Mouse (Mus musculus) neural tube, embryonic 11.5 days (tissue): Measurements from ENCODE around the gene H2-T23. TPM values are rescaled to one million over a fixed set of nuclear protein-coding genes. Genes with fewer than 3 reads are reported as not detected.
"Not testable (repeated sequence)": the region's sequence is repeated elsewhere in the genome, so short reads cannot be mapped to it uniquely, and the experiment has no call there.

Experiments
- ATAC-seq: fragments of 200-750 bp; cut with Nextera tagmentation; 2 replicates; pipeline ENCODE4 v1.8.0; 2017; ENCODE audit warnings: moderate number of reproducible peaks, mild to moderate bottlenecking, moderate TSS enrichment, moderate library complexity; ENCODE audit not compliant: insufficient read depth, low FRiP score, low TSS enrichment
- DNase-seq: peaks from one replicate; pipeline ENCODE4 v3.0.0-alpha.2; 2015; ENCODE audit warnings: low spot score
- H3K27ac ChIP-seq: fragments of 300-500 bp; sonication (generic); 2 replicates; pipeline ENCODE4 v1.5.1; 2014; ENCODE audit warnings: low read depth, mild to moderate bottlenecking, low read length
- H3K27me3 ChIP-seq: fragments of 300-500 bp; sonication (generic); 2 replicates; pipeline ENCODE4 v1.6.1; 2014; ENCODE audit warnings: mild to moderate bottlenecking, low read length, mixed read lengths; ENCODE audit not compliant: control insufficient read depth, insufficient read depth
- H3K36me3 ChIP-seq: fragments of 300-500 bp; sonication (generic); 2 replicates; pipeline ENCODE4 v1.6.1; 2014; ENCODE audit warnings: mild to moderate bottlenecking, low read length, moderate library complexity, mixed read lengths; ENCODE audit not compliant: control insufficient read depth, insufficient read depth
- H3K4me1 ChIP-seq: fragments of 300-500 bp; sonication (generic); 2 replicates; pipeline ENCODE4 v1.6.1; 2014; ENCODE audit warnings: low read length, mixed read lengths; ENCODE audit not compliant: control insufficient read depth, insufficient read depth
- H3K4me2 ChIP-seq: fragments of 300-500 bp; sonication (generic); 2 replicates; pipeline ENCODE4 v1.6.1; 2014; ENCODE audit warnings: low read depth, mild to moderate bottlenecking, moderate library complexity
- H3K4me3 ChIP-seq: fragments of 300-500 bp; sonication (generic); 2 replicates; pipeline ENCODE4 v1.5.1; 2014; ENCODE audit warnings: low read depth, low read length
- H3K9ac ChIP-seq: fragments of 300-500 bp; sonication (generic); 2 replicates; pipeline ENCODE4 v1.6.1; 2014; ENCODE audit warnings: mild to moderate bottlenecking, low read length
- H3K9me3 ChIP-seq: fragments of 300-500 bp; sonication (generic); 2 replicates; pipeline ENCODE4 v1.6.1; 2016; ENCODE audit warnings: low read length; ENCODE audit not compliant: control insufficient read depth
- WGBS: fragments of 180-500 bp; shearing (Covaris S2); extraction: QIAGEN DNeasy Blood & Tissue Kit; methylation state at CpG from one replicate; pipeline ENCODE4 v1.1.7; 2014; 5-methylcytosine and 5-hydroxymethylcytosine counted together
- polyA plus RNA-seq: library from polyadenylated mRNA; unstranded; fragments of >200 nt; fragmentation: Nextera tagmentation; extraction: Ambion mirVana; gene quantifications from 2 replicates; pipeline ENCODE4 v1.2.1, GENCODE M21; 2014

The H2-T23 gene
- polyA plus RNA-seq, 1 experiment from 2014 or later = 2.7 TPM

GRCm38 (mm10) chr17:36018979-36019378, 13.7 kb downstream of the H2-T23 start:
- WGBS = 74% methylated on average over 2 of the region's 2 CpGs
- H3K9me3 ChIP-seq = no peaks in the 10 kb centered on the region
- H3K4me2 ChIP-seq = no peak overlapping the region
- no peak overlapping the region for H3K9ac ChIP-seq
- H3K27ac ChIP-seq = no peak overlapping the region
- no peak for ATAC-seq
- DNase-seq = no peak
- H3K4me1 ChIP-seq = 0 out of 2 replicates have a peak, but pooled peaks cover 2% of the 10 kb centered on the region
- H3K27me3 ChIP-seq = no peaks in the 10 kb centered on the region
- H3K4me3 ChIP-seq = no peak overlapping the region
- H3K36me3 ChIP-seq = peaks cover 7% of the 10 kb centered on the region

- Histone ChIP-seq H3K9me3 (no peaks in the 10 kb centered on the region), H3K27ac (no peak overlapping the region), H3K9ac (no peak overlapping the region), H3K4me1 (0 out of 2 replicates have a peak, but pooled peaks cover 2% of the 10 kb centered on the region), H3K27me3 (no peaks in the 10 kb centered on the region), H3K36me3 (peaks cover 7% of the 10 kb centered on the region), H3K4me2 (no peak overlapping the region), H3K4me3 (no peak overlapping the region)
- DNase-seq (no peak), ATAC-seq (no peak)
- WGBS = 90% methylated on average over 5 of the region's 5 CpGs
Observed at GRCm38 (mm10) chr17:36017046-36017445, 15.6 kb downstream of the H2-T23 start.

- ATAC-seq (no peak), DNase-seq (no peak)
- 91% methylated on average over 5 of the region's 5 CpGs for WGBS
- Histone ChIP-seq H3K9me3 (no peaks in the 10 kb centered on the region), H3K27me3 (no peaks in the 10 kb centered on the region), H3K9ac (no peak overlapping the region), H3K4me1 (no peaks in the 10 kb centered on the region), H3K4me2 (no peak overlapping the region), H3K36me3 (peaks cover 7% of the 10 kb centered on the region), H3K4me3 (no peak overlapping the region), H3K27ac (no peak overlapping the region)
Observed at GRCm38 (mm10) chr17:36014977-36015376, 17.7 kb downstream of the H2-T23 start.

- not testable (repeated sequence) for H3K27me3 ChIP-seq, H3K36me3 ChIP-seq, H3K9me3 ChIP-seq, H3K4me3 ChIP-seq, H3K4me1 ChIP-seq, H3K27ac ChIP-seq, ATAC-seq, H3K9ac ChIP-seq, DNase-seq, H3K4me2 ChIP-seq
- 96% methylated on average over 7 of the region's 7 CpGs for WGBS
Observed at GRCm38 (mm10) chr17:36004409-36004808, 28.2 kb downstream of the H2-T23 start.

- no peak for ATAC-seq
- H3K9me3 ChIP-seq = no peaks in the 10 kb centered on the region
- no peak overlapping the region for H3K9ac ChIP-seq
- DNase-seq = no peak
- no peak overlapping the region for H3K27ac ChIP-seq
- 91% methylated on average over 7 of the region's 7 CpGs for WGBS
- H3K27me3 ChIP-seq = no peaks in the 10 kb centered on the region
- H3K36me3 ChIP-seq = peaks cover 2% of the 10 kb centered on the region; the same call in 1 of the 2 replicates
- H3K4me3 ChIP-seq = no peak overlapping the region
- no peak overlapping the region for H3K4me2 ChIP-seq
- H3K4me1 ChIP-seq = no peaks in the 10 kb centered on the region
Observed at GRCm38 (mm10) chr17:36003331-36003730, 29.3 kb downstream of the H2-T23 start.

GRCm38 (mm10) chr17:36001966-36002365, 30.7 kb downstream of the H2-T23 start:
- H3K9me3 ChIP-seq = no peaks in the 10 kb centered on the region

GRCm38 (mm10) chr17:36001121-36001897, 31.3 kb downstream of the H2-T23 start:
- WGBS = 93% methylated on average over 12 of the region's 12 CpGs
- no peak overlapping the region for H3K27ac ChIP-seq
- H3K27me3 ChIP-seq = no peaks in the 10 kb centered on the region
- no peak for DNase-seq
- ATAC-seq = no peak
- H3K9me3 ChIP-seq = no peaks in the 10 kb centered on the region
- no peak overlapping the region for H3K9ac ChIP-seq
- H3K4me3 ChIP-seq = no peak overlapping the region
- peaks cover 2% of the 10 kb centered on the region; the same call in 1 of the 2 replicates for H3K36me3 ChIP-seq
- H3K4me1 ChIP-seq = no peaks in the 10 kb centered on the region
- H3K4me2 ChIP-seq = no peak overlapping the region

More at GRCm38 (mm10) chr17:36001966-36002365, 30.7 kb downstream of the H2-T23 start:
- peaks cover 2% of the 10 kb centered on the region; the same call in 1 of the 2 replicates for H3K36me3 ChIP-seq
- H3K4me3 ChIP-seq = no peak overlapping the region
- H3K4me1 ChIP-seq = no peaks in the 10 kb centered on the region
- no peaks in the 10 kb centered on the region for H3K27me3 ChIP-seq
- whole genome bisulfite sequencing = 95% methylated on average over 6 of the region's 6 CpGs
- DNase-seq = no peak
- no peak overlapping the region for H3K27ac ChIP-seq
- ATAC-seq = no peak
- no peak overlapping the region for H3K9ac ChIP-seq
- H3K4me2 ChIP-seq = no peak overlapping the region

- no peaks in the 10 kb centered on the region for H3K27me3 ChIP-seq
- WGBS = 88% methylated on average over 4 of the region's 4 CpGs
- ATAC-seq (no peak), DNase-seq (no peak)
- no peak overlapping the region for H3K27ac ChIP-seq
- no peak overlapping the region for H3K4me2 ChIP-seq
- H3K9me3 ChIP-seq = no peaks in the 10 kb centered on the region
- no peaks in the 10 kb centered on the region for H3K36me3 ChIP-seq
- H3K9ac ChIP-seq = no peak overlapping the region
- H3K4me1 ChIP-seq = peaks cover 3% of the 10 kb centered on the region; the same call in 1 of the 2 replicates
- no peak overlapping the region for H3K4me3 ChIP-seq
Observed at GRCm38 (mm10) chr17:36000349-36000748, 32.3 kb downstream of the H2-T23 start.

- Histone ChIP-seq H3K4me1 (peaks cover 4% of the 10 kb centered on the region; the same call in 1 of the 2 replicates), H3K36me3 (no peaks in the 10 kb centered on the region), H3K27me3 (no peaks in the 10 kb centered on the region), H3K9me3 (no peaks in the 10 kb centered on the region), H3K9ac (no peak overlapping the region), H3K27ac (no peak overlapping the region), H3K4me3 (no peak overlapping the region), H3K4me2 (no peak overlapping the region)
- DNase-seq (no peak), ATAC-seq (no peak)
- 92% methylated on average over 7 of the region's 7 CpGs for WGBS
Observed at GRCm38 (mm10) chr17:35999356-35999755, 33.3 kb downstream of the H2-T23 start.
